Mouse (Mus musculus): ENCODE measurements at regions not wholly inside any gene's neighbourhood (a gene's known extent, or its start where the extent isn't known, plus 50 kb on each side); places are given as distances from the start of the nearest gene placed in this dataset.
A peak's percentile ranks its signal among the peaks of the same experiment; 100 is the strongest.

GRCm38 (mm10) chr7:73599354-73600002, 57.8 kb upstream of the Chd2 start:
- no peaks in the 10 kb centered on the region for H3K36me3 ChIP-seq (ENCODE audit: control insufficient read depth, insufficient read depth, low read length)
- H3K27me3 ChIP-seq (ENCODE audit: control insufficient read depth, insufficient read depth, low read length): no peaks in the 10 kb centered on the region
- H3K9ac ChIP-seq (ENCODE audit: low read depth, low read length, severe bottlenecking): no peak overlapping the region

GRCm38 (mm10) chr7:73597968-73598367, 56.3 kb upstream of the Chd2 start:
- Histone ChIP-seq H3K9me3 (ENCODE audit: control insufficient read depth, low read length) (no peaks in the 10 kb centered on the region), H3K27me3 (ENCODE audit: control insufficient read depth, insufficient read depth, low read length) (no peaks in the 10 kb centered on the region), H3K4me3 (replicated peaks; ENCODE audit: low read length) (no peak overlapping the region), H3K4me1 (ENCODE audit: control insufficient read depth, insufficient read depth, low read length) (peaks cover 35% of the 10 kb centered on the region), H3K27ac (replicated peaks; ENCODE audit: low read depth, low read length) (peak overlapping the region; percentile 92), H3K9ac (ENCODE audit: low read depth, low read length, severe bottlenecking) (no peak overlapping the region), H3K36me3 (ENCODE audit: control insufficient read depth, insufficient read depth, low read length) (no peaks in the 10 kb centered on the region), H3K4me2 (replicated peaks; ENCODE audit: low read depth, low read length, severe bottlenecking) (peak overlapping the region; percentile 17; the same call in 1 of the 2 replicates)
- WGBS: 53% methylated on average over 5 of the region's 5 CpGs
- TF ChIP-seq POLR2A (IDR thresholded peaks at IDR 0.05; ENCODE audit: borderline replicate concordance, extremely low read depth, insufficient read depth, insufficient read length): no peak
- no peak for DNase-seq (ENCODE audit: low spot score)
- no peak for ATAC-seq (ENCODE audit: low FRiP score, low read depth)

More at GRCm38 (mm10) chr7:73599354-73600002, 57.8 kb upstream of the Chd2 start:
- Histone ChIP-seq H3K27ac (replicated peaks; ENCODE audit: low read depth, low read length) (no peak overlapping the region), H3K4me1 (ENCODE audit: control insufficient read depth, insufficient read depth, low read length) (peaks cover 28% of the 10 kb centered on the region), H3K9me3 (ENCODE audit: control insufficient read depth, low read length) (no peaks in the 10 kb centered on the region), H3K4me2 (replicated peaks; ENCODE audit: low read depth, low read length, severe bottlenecking) (no peak overlapping the region), H3K4me3 (replicated peaks; ENCODE audit: low read length) (no peak overlapping the region)
- TF ChIP-seq POLR2A (IDR thresholded peaks at IDR 0.05; ENCODE audit: borderline replicate concordance, extremely low read depth, insufficient read depth, insufficient read length): no peak
- ATAC-seq (ENCODE audit: low FRiP score, low read depth) (no peak), DNase-seq (ENCODE audit: low spot score) (no peak)
- 93% methylated on average over 9 of the region's 9 CpGs for WGBS

- Histone ChIP-seq H3K9ac (ENCODE audit: low read depth, low read length, severe bottlenecking) (0 out of 2 replicates have a peak overlapping the region, but pooled peaks have one; percentile 8), H3K4me3 (replicated peaks; ENCODE audit: low read length) (no peak overlapping the region), H3K27ac (replicated peaks; ENCODE audit: low read depth, low read length) (peak overlapping the region; percentile 92), H3K9me3 (ENCODE audit: control insufficient read depth, low read length) (no peaks in the 10 kb centered on the region), H3K36me3 (ENCODE audit: control insufficient read depth, insufficient read depth, low read length) (no peaks in the 10 kb centered on the region), H3K27me3 (ENCODE audit: control insufficient read depth, insufficient read depth, low read length) (no peaks in the 10 kb centered on the region), H3K4me1 (ENCODE audit: control insufficient read depth, insufficient read depth, low read length) (peaks cover 35% of the 10 kb centered on the region), H3K4me2 (replicated peaks; ENCODE audit: low read depth, low read length, severe bottlenecking) (peak overlapping the region; percentile 17; the same call in 1 of the 2 replicates)
- WGBS: 25% methylated on average over 11 of the region's 11 CpGs
- TF ChIP-seq POLR2A (IDR thresholded peaks at IDR 0.05; ENCODE audit: borderline replicate concordance, extremely low read depth, insufficient read depth, insufficient read length): no peak
- ATAC-seq (ENCODE audit: low FRiP score, low read depth): no peak
- peak; percentile 23 for DNase-seq (ENCODE audit: low spot score)
Measured at GRCm38 (mm10) chr7:73596866-73597840, 55.5 kb upstream of the Chd2 start.

GRCm38 (mm10) chr7:73596415-73596814, 54.8 kb upstream of the Chd2 start:
- no peak for TF ChIP-seq POLR2A (IDR thresholded peaks at IDR 0.05; ENCODE audit: borderline replicate concordance, extremely low read depth, insufficient read depth, insufficient read length)
- Histone ChIP-seq H3K27me3 (ENCODE audit: control insufficient read depth, insufficient read depth, low read length) (no peaks in the 10 kb centered on the region), H3K27ac (replicated peaks; ENCODE audit: low read depth, low read length) (peak overlapping the region; percentile 92), H3K4me1 (ENCODE audit: control insufficient read depth, insufficient read depth, low read length) (peaks cover 35% of the 10 kb centered on the region), H3K9ac (ENCODE audit: low read depth, low read length, severe bottlenecking) (peak overlapping the region; percentile 8), H3K4me2 (replicated peaks; ENCODE audit: low read depth, low read length, severe bottlenecking) (peak overlapping the region; percentile 35), H3K9me3 (ENCODE audit: control insufficient read depth, low read length) (no peaks in the 10 kb centered on the region), H3K4me3 (replicated peaks; ENCODE audit: low read length) (no peak overlapping the region), H3K36me3 (ENCODE audit: control insufficient read depth, insufficient read depth, low read length) (no peaks in the 10 kb centered on the region)
- DNase-seq (ENCODE audit: low spot score): no peak
- WGBS: 21% methylated on average over 2 of the region's 2 CpGs
- ATAC-seq (ENCODE audit: low FRiP score, low read depth): no peak

GRCm38 (mm10) chr7:73595860-73596259, 54.2 kb upstream of the Chd2 start:
- peak overlapping the region; percentile 92 for H3K27ac ChIP-seq (replicated peaks; ENCODE audit: low read depth, low read length)
- H3K4me3 ChIP-seq (replicated peaks; ENCODE audit: low read length): peak overlapping the region; percentile 13
- ATAC-seq (ENCODE audit: low FRiP score, low read depth): no peak
- WGBS: 9% methylated on average over 9 of the region's 9 CpGs
- H3K4me1 ChIP-seq (ENCODE audit: control insufficient read depth, insufficient read depth, low read length): peaks cover 35% of the 10 kb centered on the region
- no peak for DNase-seq (ENCODE audit: low spot score)
- H3K36me3 ChIP-seq (ENCODE audit: control insufficient read depth, insufficient read depth, low read length): no peaks in the 10 kb centered on the region
- H3K27me3 ChIP-seq (ENCODE audit: control insufficient read depth, insufficient read depth, low read length): no peaks in the 10 kb centered on the region
- peak overlapping the region; percentile 35 for H3K4me2 ChIP-seq (replicated peaks; ENCODE audit: low read depth, low read length, severe bottlenecking)
- no peaks in the 10 kb centered on the region for H3K9me3 ChIP-seq (ENCODE audit: control insufficient read depth, low read length)
- no peak for TF ChIP-seq POLR2A (IDR thresholded peaks at IDR 0.05; ENCODE audit: borderline replicate concordance, extremely low read depth, insufficient read depth, insufficient read length)
- H3K9ac ChIP-seq (ENCODE audit: low read depth, low read length, severe bottlenecking): peak overlapping the region; percentile 8
